Mouse (Mus musculus): ENCODE results near the gene Otulin. TPM values are rescaled to one million over a fixed set of nuclear protein-coding genes. Genes with fewer than 3 reads are reported as not detected.

Gene Otulin
- total RNA-seq, 2 experiments from 2014 or later: 22.8 to 28.6 TPM

DNA sequence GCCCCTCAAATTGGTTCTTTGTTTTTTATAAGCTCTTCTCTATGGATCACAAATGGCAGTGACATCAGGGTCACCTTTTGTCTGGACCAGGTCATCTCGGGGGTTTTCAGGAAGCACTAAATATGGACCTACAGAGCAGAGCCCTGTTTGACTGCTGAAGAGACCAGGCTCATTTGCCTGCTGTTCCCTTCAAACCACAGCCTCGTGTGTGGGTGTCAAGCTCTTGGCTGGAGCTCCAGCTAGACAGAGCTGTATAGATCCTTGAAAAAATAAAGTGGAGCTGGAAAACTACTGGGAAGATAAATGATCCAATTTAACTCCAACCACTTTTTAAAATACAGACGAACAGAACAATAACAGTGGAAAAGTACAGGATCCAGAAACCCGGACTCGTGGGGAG lies 93.7 kb downstream of the Otulin start:
- peak in 1 of 2 experiments; percentile 44 for DNase-seq (ENCODE audit: extremely low spot score in 1 of 2, low spot score in 2 of 2)
- intact Hi-C loops (cut with DNase I): no loop called here

DNA sequence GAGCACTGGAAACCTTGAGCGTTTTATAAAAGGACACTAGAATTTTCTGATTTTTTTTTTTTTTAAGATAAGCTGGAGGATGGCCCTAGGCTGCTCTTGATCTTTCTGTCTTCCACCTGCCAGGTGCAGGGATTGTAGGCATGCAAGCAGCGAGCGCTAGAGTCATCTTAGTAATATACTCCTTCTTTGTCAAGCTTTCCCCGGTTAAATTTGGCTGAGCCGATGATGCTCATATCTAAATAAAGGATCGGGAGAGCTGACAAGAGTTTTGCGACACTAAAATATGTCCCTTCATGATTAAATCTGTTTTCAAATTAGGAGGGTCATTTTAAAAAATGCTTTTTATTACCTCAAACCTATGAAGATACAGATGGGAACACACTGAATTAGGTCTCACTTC lies 94.3 kb downstream of the Otulin start:
- intact Hi-C loops (cut with DNase I): no loop called here
- no peak for DNase-seq (ENCODE audit: extremely low spot score in 1 of 2, low spot score in 2 of 2)

DNA sequence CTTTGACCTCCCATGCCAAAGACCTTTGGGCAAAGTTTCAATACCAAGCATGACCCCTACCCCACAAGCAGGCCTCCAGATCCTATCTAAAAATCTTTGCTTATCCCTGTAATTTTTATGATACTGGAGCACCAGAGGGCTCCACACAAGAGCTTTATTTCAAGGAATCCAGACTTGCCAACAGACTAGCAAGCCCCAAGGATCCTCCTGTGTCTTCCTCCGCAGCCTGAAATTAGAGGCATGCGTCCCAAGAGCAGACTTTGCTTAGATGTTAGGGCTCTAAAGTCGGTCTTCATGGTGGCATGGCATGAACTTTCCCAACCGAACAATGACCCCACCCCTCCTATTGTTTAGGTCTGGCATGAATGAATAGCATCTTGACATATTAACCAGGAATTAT lies 94.8 kb downstream of the Otulin start:
- DNase-seq (ENCODE audit: extremely low spot score in 1 of 2, low spot score in 2 of 2): no peak
- intact Hi-C loops (cut with DNase I): no loop called here

DNA sequence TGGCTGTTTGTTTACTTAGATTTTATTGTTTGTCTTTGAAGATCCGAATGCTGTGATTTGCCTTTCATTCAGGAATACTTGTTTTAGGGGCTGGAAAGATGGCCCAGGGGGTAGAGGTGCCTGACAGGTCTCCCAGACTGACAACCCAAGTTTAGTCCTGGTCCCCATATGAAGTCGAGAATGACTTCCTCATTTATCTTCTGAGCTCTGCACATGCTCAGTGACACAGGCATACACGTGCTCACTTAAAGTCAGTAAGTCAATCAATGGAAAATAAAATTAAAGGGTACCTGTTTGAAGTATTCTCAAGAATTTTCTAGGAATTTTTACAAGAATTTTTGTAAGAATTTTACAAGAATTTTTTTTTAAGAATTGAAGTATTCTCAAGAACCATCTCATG lies 97.5 kb downstream of the Otulin start:
- intact Hi-C loops (cut with DNase I): no loop called here
- no peak for DNase-seq (ENCODE audit: extremely low spot score in 1 of 2, low spot score in 2 of 2)

DNA sequence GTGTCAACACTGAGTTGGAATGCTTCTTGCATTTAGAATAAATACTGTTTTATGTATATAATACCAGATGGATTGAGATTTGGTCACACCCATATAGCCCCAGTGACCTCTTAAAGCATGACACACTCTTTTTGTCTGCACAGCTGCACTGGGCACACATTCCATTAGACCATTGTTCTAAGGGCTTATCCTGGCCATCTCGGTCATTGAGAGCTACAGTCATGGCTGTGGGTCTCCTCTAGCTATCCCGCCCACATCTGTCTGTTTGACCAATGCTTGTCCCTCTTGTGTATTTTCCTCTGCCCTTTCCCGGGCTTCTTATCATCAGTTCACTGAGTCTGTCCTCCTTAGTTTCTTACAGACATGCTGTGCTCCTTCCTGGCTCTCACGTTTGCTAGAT lies 100.5 kb downstream of the Otulin start:
- no peak for DNase-seq (ENCODE audit: extremely low spot score in 1 of 2, low spot score in 2 of 2)
- intact Hi-C loops (cut with DNase I): no loop called here

DNA sequence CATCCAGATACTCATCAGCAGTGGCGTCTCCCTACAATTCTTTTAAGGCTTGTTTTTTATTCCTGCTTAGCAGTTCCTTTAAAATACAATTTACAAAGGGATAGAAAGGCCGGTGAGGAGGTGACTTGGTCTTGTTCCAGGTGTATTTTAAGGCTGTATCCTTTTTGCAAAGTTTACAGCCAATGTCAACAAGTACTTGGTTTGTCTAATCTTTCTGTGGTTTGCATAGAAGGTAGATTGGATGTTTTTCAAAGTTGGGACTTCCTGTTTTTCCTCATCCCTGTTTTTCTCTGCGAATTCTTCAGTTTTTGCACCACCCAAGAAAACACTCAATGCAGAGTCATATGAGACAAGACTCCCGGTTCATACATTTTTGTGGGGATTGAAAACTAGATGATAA lies 101.6 kb downstream of the Otulin start:
- intact Hi-C loops (cut with DNase I): no loop called here
- no peak for DNase-seq (ENCODE audit: extremely low spot score in 1 of 2, low spot score in 2 of 2)

DNA sequence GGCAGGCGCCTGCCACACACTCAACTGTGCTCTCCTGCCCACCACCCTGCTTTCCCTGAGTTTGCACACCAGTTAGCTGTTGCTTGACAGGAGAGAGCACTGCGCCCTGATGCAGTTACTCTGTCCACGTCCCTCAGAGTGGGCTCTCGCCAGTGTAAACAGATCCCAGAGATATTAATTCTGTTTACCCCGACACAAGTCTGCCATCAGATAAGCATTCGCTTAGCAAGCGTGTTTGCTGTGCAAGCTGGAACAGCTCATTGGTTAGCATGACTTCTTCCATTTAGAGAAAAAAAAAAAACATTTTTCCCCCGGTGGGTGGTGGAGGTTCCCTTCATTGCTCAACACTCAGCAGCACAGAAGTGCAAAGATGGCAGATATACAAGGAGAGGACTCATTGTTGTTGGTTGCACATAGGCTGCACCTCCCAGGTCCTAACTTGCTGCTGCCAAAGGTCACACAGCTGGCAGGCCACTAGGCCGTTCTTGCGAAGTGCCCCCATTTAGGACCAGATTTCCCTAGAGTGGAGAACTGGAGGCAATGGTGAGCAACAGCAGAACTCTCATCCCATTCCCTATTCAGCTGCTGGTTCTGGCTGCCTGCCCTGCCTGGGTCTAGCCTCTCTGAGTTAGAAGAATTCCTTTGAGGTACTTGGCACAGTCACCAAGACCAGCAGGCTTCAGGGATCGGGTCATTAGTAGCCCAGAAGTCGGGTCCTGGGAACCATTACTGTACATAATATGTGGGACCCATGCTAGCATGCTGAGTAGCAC lies 105.1 kb downstream of the Otulin start:
- intact Hi-C loops (cut with DNase I): no loop called here
- peak in 1 of 2 experiments; percentile 46 for DNase-seq (ENCODE audit: extremely low spot score in 1 of 2, low spot score in 2 of 2)

DNA sequence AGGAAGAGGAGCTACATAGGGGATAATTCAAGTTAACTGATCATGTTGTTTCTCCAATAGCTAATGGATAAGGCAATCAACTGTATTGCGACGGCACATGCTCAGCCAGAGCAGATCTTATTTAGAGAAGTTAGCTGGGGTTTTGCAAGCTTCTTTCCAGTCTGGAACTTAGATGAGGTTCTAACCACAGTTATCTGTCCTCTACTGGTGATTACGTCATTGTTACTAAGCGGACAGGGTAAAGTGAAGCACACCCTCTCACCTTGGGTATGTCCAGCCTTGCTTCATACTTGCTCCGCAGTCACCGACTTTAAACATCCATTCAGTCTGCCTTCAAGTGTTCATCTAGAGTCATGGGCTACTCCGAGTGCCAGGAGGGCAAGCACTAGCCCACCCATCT lies 110.6 kb downstream of the Otulin start:
- no peak for DNase-seq (ENCODE audit: extremely low spot score in 1 of 2, low spot score in 2 of 2)
- intact Hi-C loops (cut with DNase I): no loop called here

DNA sequence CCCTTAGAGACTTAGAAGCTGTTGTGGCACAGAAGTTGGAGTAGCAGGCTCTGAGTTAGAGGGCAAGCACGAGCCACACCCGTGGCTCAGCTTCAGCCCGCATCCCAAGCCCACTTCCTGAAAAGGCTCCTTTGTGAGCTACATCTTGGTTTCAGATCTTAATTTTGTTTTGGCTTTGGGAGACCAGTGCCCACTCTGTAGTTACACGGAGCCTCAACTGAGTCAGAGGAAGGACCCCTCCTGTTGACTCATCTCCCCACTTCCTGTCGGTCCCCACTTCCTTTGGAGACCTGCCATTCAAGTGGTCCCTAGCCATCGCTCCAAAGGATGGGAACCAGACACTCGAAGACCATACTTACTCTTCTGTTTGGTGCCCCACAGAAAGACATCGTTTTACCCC lies 112.5 kb downstream of the Otulin start:
- DNase-seq (ENCODE audit: extremely low spot score in 1 of 2, low spot score in 2 of 2): no peak
- intact Hi-C loops (cut with DNase I): no loop called here

DNA sequence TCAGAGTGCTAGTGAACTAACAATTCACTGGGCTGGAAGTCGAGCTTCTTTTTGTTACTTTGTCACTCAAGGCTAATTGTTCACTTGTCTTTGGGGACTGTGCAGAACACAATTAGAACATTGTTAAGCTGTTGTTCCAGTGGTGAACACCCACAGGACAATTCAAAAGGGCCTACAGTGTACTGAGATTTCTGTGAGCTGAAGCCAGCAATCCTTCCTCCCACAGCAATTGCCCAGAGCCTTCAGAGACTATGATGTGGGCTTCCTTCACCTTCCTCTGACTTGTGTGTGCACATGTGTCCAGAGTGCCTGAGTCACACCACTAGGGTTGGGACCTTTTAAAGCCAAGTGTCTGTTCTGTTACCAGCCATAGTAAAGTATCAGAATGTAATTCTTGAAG lies 113.6 kb downstream of the Otulin start:
- DNase-seq (ENCODE audit: extremely low spot score in 1 of 2, low spot score in 2 of 2): no peak
- intact Hi-C loops (cut with DNase I): no loop called here

DNA sequence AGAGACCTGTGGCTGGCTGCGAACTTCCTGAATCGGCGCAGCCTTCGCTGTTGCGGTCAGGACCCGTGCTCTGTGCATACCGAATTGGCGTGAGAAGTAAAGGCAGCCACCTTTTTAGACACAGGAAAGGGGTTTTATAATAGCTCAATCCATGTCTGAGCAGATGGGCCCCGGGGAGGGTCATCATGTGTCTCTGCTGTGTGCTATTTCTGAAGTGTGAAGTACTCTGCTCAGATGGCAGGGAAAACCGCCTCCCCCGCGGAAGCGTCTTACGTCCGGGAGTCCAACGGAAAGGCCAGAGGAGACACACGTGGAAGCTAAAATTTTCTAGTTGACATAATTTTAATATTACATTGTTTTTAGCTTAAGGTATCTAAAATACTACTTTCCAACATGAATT lies 121.5 kb downstream of the Otulin start:
- peak in 1 of 2 experiments; percentile 45 for DNase-seq (ENCODE audit: extremely low spot score in 1 of 2, low spot score in 2 of 2)
- intact Hi-C loops (cut with DNase I): no loop called here

DNA sequence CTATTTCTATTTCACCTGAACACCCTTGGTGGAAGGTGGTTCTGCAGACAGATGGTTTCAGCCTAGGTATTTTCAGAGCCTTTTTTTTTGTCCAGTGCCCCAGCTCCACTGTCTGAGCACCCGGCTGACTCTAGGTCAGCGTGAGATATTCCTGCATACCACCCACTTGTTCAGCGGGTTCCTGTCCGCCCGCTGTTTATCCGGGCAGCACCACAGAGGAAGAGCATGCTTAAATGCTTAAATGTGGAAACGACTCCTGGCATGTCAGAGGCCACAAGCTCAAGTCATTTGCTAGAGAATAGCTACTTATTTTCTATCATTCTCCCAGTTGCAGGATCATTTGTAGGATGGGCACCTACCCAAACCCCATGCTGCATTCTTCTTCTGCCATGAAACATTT lies 122.3 kb downstream of the Otulin start:
- intact Hi-C loops (cut with DNase I): no loop called here
- DNase-seq (ENCODE audit: extremely low spot score in 1 of 2, low spot score in 2 of 2): no peak

DNA sequence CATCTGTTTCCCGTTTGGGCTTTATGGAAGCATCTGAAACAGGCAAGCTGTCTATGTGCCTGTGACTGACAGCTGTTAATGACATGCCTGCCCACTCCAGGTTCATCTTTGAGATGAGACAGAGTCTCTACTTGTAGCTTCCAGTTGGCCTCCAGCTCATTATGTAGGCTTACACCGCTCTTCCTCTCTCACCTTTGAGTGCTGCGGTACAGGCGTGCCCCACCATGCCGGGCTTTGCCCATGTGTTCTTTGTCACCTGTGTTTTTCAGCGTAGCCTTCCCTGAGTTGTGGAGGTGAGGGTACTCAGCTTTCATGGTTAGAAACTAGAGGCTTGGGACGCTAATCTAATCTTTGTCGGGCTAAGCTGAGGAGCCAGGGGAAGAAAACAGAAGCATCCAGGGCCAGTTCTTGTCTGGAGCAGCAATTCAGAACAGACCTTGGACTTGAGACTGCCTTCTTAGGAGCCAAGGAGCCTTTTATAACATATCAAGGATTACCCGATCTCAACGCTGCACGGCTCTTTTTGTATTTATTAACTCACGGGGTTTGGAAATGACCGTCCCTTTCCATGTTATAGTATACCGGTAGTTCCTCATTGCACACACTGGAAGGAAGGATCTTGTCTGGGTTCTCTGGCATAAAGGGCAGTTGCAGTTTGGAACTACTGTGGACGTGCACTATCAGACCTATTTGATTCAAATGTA lies 123.4 kb downstream of the Otulin start:
- intact Hi-C loops (cut with DNase I): no loop called here
- no peak for DNase-seq (ENCODE audit: extremely low spot score in 1 of 2, low spot score in 2 of 2)

DNA sequence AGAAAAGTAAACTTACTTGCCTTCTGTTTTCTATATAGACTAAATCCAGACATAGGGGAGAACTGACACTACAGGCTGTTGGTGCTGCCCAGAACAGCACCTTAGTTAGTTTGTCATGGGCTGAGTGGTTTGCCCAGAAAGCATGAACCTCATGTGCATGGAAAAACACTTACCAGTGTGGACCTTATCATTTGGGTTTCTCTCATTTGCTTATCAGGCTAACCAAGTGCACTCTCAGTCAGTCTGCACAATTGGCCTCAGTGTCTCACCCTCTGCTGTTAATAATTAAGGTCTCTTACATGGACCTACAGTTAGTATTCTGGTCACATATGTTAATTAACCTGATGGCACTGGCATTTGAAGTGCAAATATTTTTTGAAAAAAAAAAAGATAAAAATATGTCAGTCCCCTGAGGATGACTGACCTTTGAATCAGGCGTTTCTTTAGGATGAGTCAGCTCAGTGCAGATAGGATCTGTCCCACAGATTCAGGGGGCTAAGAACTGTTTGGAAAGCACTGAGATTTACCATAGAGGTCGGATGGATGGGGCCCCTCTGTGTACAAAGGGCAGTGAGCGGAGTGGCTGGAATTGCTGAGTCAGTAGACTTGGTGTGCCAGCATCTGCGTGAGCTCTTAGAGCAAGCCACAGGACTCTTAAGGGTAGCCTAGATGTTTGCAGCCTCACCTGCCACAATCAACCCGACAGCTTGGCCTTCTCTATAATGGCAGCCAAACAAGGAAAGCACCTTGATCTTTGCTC lies 124.2 kb downstream of the Otulin start:
- intact Hi-C loops (cut with DNase I): no loop called here
- no peak for DNase-seq (ENCODE audit: extremely low spot score in 1 of 2, low spot score in 2 of 2)

DNA sequence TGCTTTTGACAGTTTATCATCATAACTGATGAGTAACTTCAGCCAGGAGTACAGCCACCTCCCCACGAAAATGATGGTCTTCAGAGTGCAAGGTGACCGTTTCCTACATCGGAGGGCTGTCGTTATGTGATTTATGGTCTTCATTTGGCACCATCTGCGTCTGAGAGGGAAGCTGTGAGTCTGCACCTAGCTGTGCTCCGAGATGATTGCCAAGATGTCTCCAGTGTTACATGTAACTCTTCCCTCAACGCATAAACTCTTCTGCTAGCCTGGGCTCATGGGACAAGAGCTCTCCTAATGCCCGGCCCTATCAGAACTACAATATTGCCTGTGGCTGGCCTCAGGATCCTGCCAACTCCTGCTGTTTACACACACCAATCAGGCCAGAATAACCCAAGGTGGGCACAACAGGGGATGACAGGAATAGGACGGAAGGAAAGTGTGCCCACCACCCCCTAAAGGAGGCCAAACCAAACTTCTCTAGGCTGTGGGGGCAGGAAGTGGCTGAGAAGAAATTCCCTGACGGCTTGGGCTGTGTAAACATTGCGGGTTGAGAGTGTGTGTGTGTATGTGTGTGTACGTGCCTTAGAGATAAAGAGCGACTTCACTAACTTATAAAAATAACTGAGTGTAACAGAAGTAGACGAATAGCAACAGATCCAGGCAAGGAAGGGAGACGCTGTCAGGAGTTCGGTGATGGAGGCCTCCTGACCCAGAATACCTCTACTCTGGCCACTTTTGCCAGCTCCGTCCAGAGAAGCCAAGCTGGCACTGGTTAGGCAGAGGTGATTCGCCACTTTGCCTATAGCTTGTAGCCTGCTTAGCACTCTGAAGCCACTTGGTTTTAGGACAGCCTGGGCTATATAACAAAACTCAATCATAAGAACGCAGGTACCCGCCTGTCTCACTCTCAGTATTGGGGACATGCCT lies 126.4 kb downstream of the Otulin start:
- DNase-seq (ENCODE audit: extremely low spot score in 1 of 2, low spot score in 2 of 2): no peak
- intact Hi-C loops (cut with DNase I): no loop called here

DNA sequence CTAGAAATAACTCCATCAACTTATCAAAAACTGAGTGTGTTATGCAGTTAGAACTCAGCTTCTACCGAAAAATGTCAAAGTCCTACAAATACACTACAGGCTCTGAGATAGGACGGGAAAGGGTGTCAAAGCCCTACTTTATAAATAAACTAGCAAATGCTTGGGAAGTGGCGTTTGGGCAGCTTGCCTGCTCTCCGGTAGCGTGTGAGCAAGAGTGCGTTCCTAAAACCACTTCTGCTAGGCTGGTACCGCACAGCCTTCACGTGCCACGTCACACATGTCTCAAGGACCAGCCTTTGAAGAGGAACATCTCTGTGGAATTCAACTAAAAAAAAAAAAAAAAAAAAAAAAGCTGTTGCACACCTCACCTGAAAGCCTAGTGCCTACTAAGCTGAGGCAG lies 127.3 kb downstream of the Otulin start:
- intact Hi-C loops (cut with DNase I): no loop called here
- peak; percentile 73 to 74 for DNase-seq (ENCODE audit: extremely low spot score in 1 of 2, low spot score in 2 of 2)

DNA sequence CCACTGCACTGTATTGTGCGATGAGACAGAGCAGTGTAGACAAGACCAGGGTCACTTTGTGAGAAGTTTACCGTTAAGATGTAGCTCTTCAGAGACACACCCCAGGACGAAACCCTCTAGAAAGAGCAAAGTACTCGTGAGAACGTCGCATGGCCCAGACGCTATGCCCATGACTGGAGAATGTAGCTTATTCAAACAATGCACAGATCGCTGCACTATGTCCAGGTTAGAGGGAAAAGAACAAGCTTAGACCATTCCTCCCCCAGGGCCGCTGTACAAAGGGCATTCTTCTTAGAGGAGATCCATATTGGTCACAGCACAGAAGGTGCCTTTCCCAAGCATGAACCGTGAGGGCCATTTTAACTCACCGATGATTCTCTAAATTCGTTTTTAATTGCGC lies 128.2 kb downstream of the Otulin start:
- no peak for DNase-seq (ENCODE audit: extremely low spot score in 1 of 2, low spot score in 2 of 2)
- intact Hi-C loops (cut with DNase I): no loop called here

DNA sequence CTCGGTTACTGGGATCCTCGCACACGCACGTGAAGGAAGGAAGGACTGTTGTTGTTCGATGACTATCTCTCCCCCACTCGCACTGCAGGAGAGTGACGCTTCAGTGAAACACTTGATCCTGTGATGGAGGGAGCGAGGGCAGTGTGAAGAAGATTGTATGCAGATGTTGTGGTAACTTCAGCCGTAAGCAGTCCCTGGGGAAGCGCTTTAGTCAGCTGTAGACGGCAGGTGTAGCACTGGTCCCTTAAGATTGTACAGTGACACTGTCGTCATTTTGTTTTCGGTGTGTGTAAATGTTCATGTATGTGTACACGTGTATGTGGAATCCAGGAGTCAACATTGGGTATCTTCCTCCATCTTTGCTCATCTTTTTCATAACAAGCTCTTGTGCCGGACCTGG lies 130.1 kb downstream of the Otulin start:
- intact Hi-C loops (cut with DNase I): no loop called here
- no peak for DNase-seq (ENCODE audit: extremely low spot score in 1 of 2, low spot score in 2 of 2)

DNA sequence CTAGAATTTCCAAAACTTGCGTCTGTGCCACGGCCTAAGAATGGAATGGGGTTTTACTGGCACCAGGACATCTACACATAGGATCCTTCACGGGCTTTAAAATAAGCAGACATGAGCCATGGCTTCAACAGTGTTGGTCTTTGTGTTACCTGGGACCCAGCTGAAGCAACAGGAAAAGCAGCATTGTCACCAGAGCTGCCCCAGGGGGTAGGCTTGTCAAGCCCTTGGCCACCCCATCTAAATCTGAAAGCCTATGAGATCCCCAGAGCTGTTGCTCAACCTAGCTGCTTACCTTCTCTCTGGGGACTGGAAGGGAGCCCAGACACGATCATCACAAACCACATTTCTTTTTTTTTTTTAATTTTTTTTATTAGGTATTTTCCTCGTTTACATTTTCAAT lies 132.4 kb downstream of the Otulin start:
- intact Hi-C loops (cut with DNase I): no loop called here
- DNase-seq (ENCODE audit: extremely low spot score in 1 of 2, low spot score in 2 of 2): no peak

Data from left cerebral cortex, postnatal 10 days (tissue).